Mouse (Mus musculus) E14TG2a.4 (cell line): ENCODE measurements around the gene Gstm4.

ENCODE experiments used
- CTCF ChIP-seq: conservative IDR thresholded peaks from 2 replicates; pipeline ENCODE4 v1.5.1; 2014; ENCODE audit warnings: low read length
- POU5F1 ChIP-seq: IDR thresholded peaks from 2 replicates; pipeline ENCODE4 v1.6.1; 2014; ENCODE audit warnings: low read length, borderline replicate concordance

DNA sequence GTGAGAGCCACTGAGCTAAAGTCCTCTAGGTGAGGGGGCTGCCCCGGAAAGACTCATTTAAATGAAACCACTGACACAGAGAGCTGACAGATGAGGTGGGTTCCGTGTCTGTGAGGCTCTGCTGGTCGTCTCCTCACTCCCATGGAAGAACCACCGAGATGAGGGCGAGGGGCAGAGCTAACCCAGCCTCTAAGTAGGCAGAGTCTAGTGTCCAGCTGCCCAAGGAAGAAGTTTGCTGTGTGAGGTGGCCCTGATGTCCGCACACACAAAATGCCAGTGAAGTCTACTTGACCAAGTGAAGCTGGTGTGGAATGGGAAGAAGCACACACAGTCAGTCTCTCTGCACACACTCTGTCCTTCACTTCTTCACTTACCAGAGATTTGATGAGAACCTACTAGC is 47.3 kb upstream of the Gstm4 start:
- no peak for TF ChIP-seq CTCF
- TF ChIP-seq POU5F1 = no peak
